Mouse (Mus musculus): ENCODE measurements around the gene Kif16b. TPM values are rescaled to one million over a fixed set of nuclear protein-coding genes. Genes with fewer than 3 reads are reported as not detected.
"Not testable (repeated sequence)": the region's sequence is repeated elsewhere in the genome, so short reads cannot be mapped to it uniquely, and the experiment has no call there.

The Kif16b gene
- total RNA-seq, 2 experiments from 2014 or later = 33.3 to 46.1 TPM

- DNase-seq (ENCODE audit: low spot score) = no peak
These were observed 302.1 kb downstream of the Kif16b start for GRCm38 (mm10) chr2:142599235-142599634.

- DNase-seq (ENCODE audit: low spot score) = no peak
These were observed 304.9 kb downstream of the Kif16b start for GRCm38 (mm10) chr2:142596176-142597170.

GRCm38 (mm10) chr2:142590938-142591337 is 310.4 kb downstream of the Kif16b start:
- no peak for DNase-seq (ENCODE audit: low spot score)

GRCm38 (mm10) chr2:142590284-142590724 is 311.0 kb downstream of the Kif16b start:
- DNase-seq (ENCODE audit: low spot score) = no peak

- DNase-seq (ENCODE audit: low spot score) = no peak
These were observed 311.7 kb downstream of the Kif16b start for GRCm38 (mm10) chr2:142589403-142590283.

DNA sequence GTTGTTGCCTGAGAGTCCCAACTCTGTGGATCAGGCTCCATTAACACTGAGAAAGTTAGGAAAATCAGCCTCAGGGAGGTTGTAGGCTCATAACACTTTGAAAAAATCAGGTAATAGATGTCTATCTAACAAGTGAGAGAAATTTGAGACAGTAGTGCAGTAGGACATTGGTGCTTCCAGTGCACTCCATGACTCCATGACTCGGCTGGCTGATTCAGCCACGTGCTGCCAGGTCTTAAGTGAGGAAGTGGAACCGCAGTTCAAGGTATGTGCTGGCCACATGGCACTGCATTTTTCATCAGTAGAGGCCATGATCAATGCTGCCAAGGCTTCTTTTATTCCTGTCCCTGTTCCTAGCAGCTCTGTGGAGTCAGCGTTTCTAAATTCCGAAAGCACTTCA is 315.5 kb downstream of the Kif16b start:
- DNase-seq (ENCODE audit: low spot score) = no peak

DNA sequence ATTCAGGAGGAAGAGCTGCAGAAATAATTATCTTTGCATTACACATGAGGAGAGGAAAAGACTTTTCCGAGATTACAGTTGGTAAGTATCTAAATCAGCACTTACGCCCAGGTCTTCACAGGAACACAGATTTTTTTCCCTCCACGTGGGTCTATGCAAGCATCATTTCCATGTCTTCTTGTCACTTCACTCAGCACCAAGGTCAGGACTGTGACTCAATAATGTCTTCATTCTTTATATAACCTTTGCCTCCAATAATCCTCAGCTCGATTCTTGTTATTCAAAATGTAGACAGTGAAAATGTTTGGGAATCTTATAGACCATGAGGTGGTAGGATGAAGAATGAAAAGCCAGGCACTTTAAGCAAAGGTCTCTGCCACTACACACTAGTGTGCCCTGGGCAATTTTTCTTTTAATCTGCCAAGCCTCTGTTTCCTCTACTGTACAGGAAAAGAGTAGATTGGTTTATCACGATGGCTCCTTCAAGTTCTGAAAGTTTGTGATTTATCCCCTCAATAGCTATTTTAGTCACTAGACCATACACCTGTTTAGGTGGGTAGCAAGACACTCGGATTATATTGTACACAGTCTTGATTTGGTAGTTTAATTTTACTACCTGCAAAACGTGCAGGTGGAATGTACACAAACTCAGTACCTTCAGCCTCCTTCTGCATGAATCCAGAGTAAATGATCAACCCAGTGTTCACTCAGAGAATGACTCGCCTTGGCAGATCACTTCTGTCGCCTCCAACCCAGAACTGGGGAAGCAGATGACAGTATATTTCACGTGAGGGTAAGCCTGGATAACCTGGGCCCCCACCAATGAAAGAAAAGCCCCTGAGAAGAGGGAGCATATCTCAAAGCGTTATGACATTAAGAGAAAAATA is 316.2 kb downstream of the Kif16b start:
- no peak for DNase-seq (ENCODE audit: low spot score)

DNA sequence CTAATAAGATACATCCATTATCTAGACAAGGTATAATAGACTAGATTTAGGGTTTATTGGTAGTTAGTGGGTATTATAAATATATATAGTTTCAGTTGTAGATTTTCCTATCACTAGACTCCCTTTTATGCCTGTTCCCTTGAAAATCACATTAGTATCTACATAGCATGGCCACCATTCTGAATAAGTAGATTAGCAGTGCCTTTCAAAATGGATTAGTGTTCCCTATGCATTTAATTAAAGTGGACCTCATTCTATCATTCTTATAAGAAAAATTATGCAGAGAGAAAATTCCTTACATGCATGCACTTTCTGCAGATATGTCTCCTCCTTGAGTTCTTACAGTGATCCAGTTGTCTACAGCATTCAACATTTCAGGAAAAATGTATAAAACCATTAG is 320.9 kb downstream of the Kif16b start:
- no peak for DNase-seq (ENCODE audit: low spot score)

- DNase-seq (ENCODE audit: low spot score) = not testable (repeated sequence)
These were observed 323.9 kb downstream of the Kif16b start for GRCm38 (mm10) chr2:142577414-142577813.

- no peak for DNase-seq (ENCODE audit: low spot score)
These were observed 331.6 kb downstream of the Kif16b start for GRCm38 (mm10) chr2:142569771-142570170.

Other genes starting within 250 kb of the Kif16b start
- 10 to 100 TPM; 15.6 to 19.2 TPM for gene Snrpb2, start 161.5 kb upstream of the Kif16b start, total RNA-seq (2021)
- gene Otor, start 176.9 kb upstream of the Kif16b start, total RNA-seq (2021) = not detected